Mouse (Mus musculus): ENCODE results near the gene Gm6525. TPM values are rescaled to one million over a fixed set of nuclear protein-coding genes. Genes with fewer than 3 reads are reported as not detected.

Gene Gm6525
- polyA plus RNA-seq (2012; rRNA removed) = 0.40 and 0.43 TPM in 2 replicates

DNA sequence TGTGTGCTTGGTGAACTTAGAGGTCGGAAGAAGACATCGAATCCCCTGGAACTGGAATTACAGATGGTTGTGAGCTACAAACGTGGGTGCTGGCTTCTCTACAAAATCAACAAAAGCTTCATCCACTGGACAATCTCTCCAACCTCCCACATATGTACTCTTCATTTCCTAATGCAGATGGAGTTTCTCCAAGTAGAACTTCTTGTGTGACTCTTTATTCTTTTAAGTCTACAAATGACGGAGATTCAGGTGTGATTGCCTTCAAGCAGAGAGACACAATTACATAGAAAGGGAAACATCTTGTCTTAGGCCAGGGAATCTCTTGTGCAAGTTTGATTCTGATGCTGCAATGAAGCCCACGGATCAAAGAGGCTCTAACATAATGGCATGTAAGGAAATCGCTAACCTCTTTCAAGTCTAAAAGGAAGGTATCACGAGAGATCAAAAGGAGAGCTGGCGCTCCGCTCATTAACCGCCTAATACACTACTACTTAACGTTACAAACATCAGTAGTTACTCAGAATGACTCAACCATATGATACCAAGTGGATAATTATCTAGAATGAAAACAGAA lies at the start of gene Gm6525:
Gene Gm6525 (plus strand): TSS at position 524 of the 574 bp plus-strand sequence.
- Histone ChIP-seq H3K27ac (ENCODE audit: control insufficient read depth, insufficient read depth, low read depth, low read length) (no peak within 1 kb of the TSS), H3K36me3 (ENCODE audit: control insufficient read depth, insufficient read depth, low read length) (no peaks in the 10 kb centered on the region), H3K27me3 (ENCODE audit: control insufficient read depth, insufficient read depth, low read length) (no peaks in the 10 kb centered on the region), H3K4me1 (ENCODE audit: control insufficient read depth, insufficient read depth, low read length) (no peaks in the 10 kb centered on the region), H3K4me3 (ENCODE audit: control insufficient read depth, low read depth, low read length) (no peak within 1 kb of the TSS)
- TF ChIP-seq CTCF (IDR thresholded peaks at IDR 0.05; ENCODE audit: control insufficient read depth, insufficient read depth, insufficient replicate concordance, low read depth, low read length) (no peak), POLR2A (IDR thresholded peaks at IDR 0.05; ENCODE audit: control insufficient read depth, low read depth, low read length) (no peak)

GRCm38 (mm10) chr3:84125704-84126289 lies 48.1 kb upstream of the Gm6525 start:
- Histone ChIP-seq H3K4me1 (ENCODE audit: control insufficient read depth, insufficient read depth, low read length) (no peaks in the 10 kb centered on the region), H3K36me3 (ENCODE audit: control insufficient read depth, insufficient read depth, low read length) (no peaks in the 10 kb centered on the region), H3K4me3 (ENCODE audit: control insufficient read depth, low read depth, low read length) (no peak overlapping the region), H3K27me3 (ENCODE audit: control insufficient read depth, insufficient read depth, low read length) (no peaks in the 10 kb centered on the region), H3K27ac (ENCODE audit: control insufficient read depth, insufficient read depth, low read depth, low read length) (no peak overlapping the region)
- no peak for TF ChIP-seq POLR2A (IDR thresholded peaks at IDR 0.05; ENCODE audit: control insufficient read depth, low read depth, low read length)
- TF ChIP-seq CTCF (IDR thresholded peaks at IDR 0.05; ENCODE audit: control insufficient read depth, insufficient read depth, insufficient replicate concordance, low read depth, low read length) = no peak

DNA sequence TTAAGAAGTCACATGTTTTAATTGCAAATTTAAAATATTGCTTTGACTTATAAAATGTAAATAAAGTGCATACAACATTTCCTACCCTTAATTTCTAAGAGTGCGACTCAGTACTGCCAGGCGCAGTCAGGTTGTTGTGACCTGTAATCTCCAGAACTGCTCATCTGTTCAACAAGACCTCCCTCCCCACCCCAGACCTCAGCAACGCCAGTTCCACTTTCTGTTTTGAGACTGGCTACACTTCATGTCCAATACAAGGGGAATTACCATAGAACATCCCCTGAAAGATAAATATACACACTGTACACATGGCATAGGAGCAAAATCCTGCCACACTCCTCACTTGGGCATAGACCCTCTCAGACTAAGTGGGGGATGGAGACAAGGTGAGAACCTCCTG lies 47.2 kb upstream of the Gm6525 start:
- no peaks in the 10 kb centered on the region for H3K4me1 ChIP-seq (ENCODE audit: control insufficient read depth, insufficient read depth, low read length)
- no peaks in the 10 kb centered on the region for H3K27me3 ChIP-seq (ENCODE audit: control insufficient read depth, insufficient read depth, low read length)
- H3K4me3 ChIP-seq (ENCODE audit: control insufficient read depth, low read depth, low read length) = no peak overlapping the region
- no peak overlapping the region for H3K27ac ChIP-seq (ENCODE audit: control insufficient read depth, insufficient read depth, low read depth, low read length)
- no peaks in the 10 kb centered on the region for H3K36me3 ChIP-seq (ENCODE audit: control insufficient read depth, insufficient read depth, low read length)
- TF ChIP-seq CTCF (IDR thresholded peaks at IDR 0.05; ENCODE audit: control insufficient read depth, insufficient read depth, insufficient replicate concordance, low read depth, low read length) (no peak), POLR2A (IDR thresholded peaks at IDR 0.05; ENCODE audit: control insufficient read depth, low read depth, low read length) (no peak)

GRCm38 (mm10) chr3:84127431-84127830 lies 46.5 kb upstream of the Gm6525 start:
- no peak overlapping the region for H3K4me3 ChIP-seq (ENCODE audit: control insufficient read depth, low read depth, low read length)
- TF ChIP-seq POLR2A (IDR thresholded peaks at IDR 0.05; ENCODE audit: control insufficient read depth, low read depth, low read length) = no peak
- no peak for TF ChIP-seq CTCF (IDR thresholded peaks at IDR 0.05; ENCODE audit: control insufficient read depth, insufficient read depth, insufficient replicate concordance, low read depth, low read length)
- no peaks in the 10 kb centered on the region for H3K36me3 ChIP-seq (ENCODE audit: control insufficient read depth, insufficient read depth, low read length)
- no peaks in the 10 kb centered on the region for H3K4me1 ChIP-seq (ENCODE audit: control insufficient read depth, insufficient read depth, low read length)
- H3K27me3 ChIP-seq (ENCODE audit: control insufficient read depth, insufficient read depth, low read length) = no peaks in the 10 kb centered on the region
- H3K27ac ChIP-seq (ENCODE audit: control insufficient read depth, insufficient read depth, low read depth, low read length) = no peak overlapping the region

DNA sequence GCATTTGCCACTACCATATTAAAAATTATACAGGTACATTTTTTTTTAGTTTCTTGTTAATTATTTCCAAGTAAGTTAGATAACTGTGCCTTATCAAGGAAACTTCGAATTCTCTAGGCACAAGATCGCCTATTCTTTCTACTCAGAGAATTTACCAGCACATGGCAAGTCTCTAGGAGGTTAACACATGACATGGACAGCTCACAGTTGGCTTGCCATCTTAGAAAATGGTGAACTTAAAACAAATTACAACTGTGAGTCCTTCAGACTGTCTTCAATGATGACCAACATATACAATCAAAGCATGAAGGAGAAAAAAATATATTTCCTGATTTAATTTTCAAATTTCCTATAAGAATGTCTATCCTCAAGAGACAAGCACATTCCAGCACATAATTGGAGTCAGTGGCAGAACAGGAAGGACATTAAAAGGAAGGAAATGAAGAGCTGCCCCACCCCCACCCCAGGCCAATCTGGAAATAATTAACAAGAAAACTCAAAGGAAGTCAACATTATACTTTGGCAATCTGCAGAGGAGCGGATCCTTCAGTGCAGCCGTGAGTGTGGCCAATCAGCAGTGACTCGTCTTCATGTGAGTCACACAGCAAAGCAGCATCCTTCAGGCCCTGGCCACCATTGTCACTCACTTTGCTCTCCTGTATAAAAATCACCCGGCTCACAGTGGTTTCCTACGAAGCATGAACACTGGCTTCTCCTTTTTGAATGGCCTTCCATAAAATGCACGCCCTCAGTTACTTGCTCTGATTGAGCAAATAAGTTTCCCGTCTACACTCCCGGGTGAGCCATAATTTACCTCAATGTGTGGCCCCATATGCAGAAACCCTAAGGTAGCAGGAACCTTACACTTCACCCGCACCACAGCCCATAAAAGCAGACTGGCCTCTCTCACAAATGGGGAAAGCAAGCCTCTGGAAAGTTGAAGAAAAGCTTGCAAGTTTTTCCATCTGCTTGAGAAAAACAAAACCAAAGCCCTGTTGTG lies 44.7 kb upstream of the Gm6525 start:
- Histone ChIP-seq H3K4me3 (ENCODE audit: control insufficient read depth, low read depth, low read length) (no peak overlapping the region), H3K36me3 (ENCODE audit: control insufficient read depth, insufficient read depth, low read length) (no peaks in the 10 kb centered on the region), H3K27ac (ENCODE audit: control insufficient read depth, insufficient read depth, low read depth, low read length) (no peak overlapping the region), H3K4me1 (ENCODE audit: control insufficient read depth, insufficient read depth, low read length) (no peaks in the 10 kb centered on the region), H3K27me3 (ENCODE audit: control insufficient read depth, insufficient read depth, low read length) (no peaks in the 10 kb centered on the region)
- TF ChIP-seq POLR2A (IDR thresholded peaks at IDR 0.05; ENCODE audit: control insufficient read depth, low read depth, low read length) (no peak), CTCF (IDR thresholded peaks at IDR 0.05; ENCODE audit: control insufficient read depth, insufficient read depth, insufficient replicate concordance, low read depth, low read length) (no peak)

DNA sequence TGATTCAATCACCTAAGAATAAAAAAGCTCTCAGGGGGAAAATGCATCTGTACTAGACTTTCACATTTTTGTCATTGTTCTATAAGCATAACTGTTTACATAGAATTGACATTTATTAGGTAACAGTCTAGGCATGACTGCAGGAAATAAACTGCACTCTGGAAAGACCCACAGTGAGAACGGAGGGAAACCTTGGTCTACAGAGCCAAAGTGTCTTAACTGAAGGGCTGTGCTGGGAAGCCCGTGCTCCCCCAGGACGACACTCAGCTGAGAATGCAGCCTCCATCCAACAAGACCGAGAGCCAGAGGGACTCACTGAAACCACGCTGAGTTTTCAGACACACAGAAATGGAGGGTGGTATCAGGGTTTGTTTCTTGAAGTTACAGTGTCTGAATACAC lies 43.1 kb upstream of the Gm6525 start:
- Histone ChIP-seq H3K27me3 (ENCODE audit: control insufficient read depth, insufficient read depth, low read length) (no peaks in the 10 kb centered on the region), H3K4me3 (ENCODE audit: control insufficient read depth, low read depth, low read length) (no peak overlapping the region), H3K36me3 (ENCODE audit: control insufficient read depth, insufficient read depth, low read length) (no peaks in the 10 kb centered on the region), H3K27ac (ENCODE audit: control insufficient read depth, insufficient read depth, low read depth, low read length) (no peak overlapping the region), H3K4me1 (ENCODE audit: control insufficient read depth, insufficient read depth, low read length) (peaks cover 4% of the 10 kb centered on the region; the same call in 1 of the 2 replicates)
- TF ChIP-seq CTCF (IDR thresholded peaks at IDR 0.05; ENCODE audit: control insufficient read depth, insufficient read depth, insufficient replicate concordance, low read depth, low read length) (no peak), POLR2A (IDR thresholded peaks at IDR 0.05; ENCODE audit: control insufficient read depth, low read depth, low read length) (no peak)

- TF ChIP-seq CTCF (IDR thresholded peaks at IDR 0.05; ENCODE audit: control insufficient read depth, insufficient read depth, insufficient replicate concordance, low read depth, low read length) (no peak), POLR2A (IDR thresholded peaks at IDR 0.05; ENCODE audit: control insufficient read depth, low read depth, low read length) (no peak)
- H3K4me1 ChIP-seq (ENCODE audit: control insufficient read depth, insufficient read depth, low read length) = peaks cover 4% of the 10 kb centered on the region; the same call in 1 of the 2 replicates
- H3K27ac ChIP-seq (ENCODE audit: control insufficient read depth, insufficient read depth, low read depth, low read length) = no peak overlapping the region
Measured at GRCm38 (mm10) chr3:84131369-84131768, 42.5 kb upstream of the Gm6525 start.

More at GRCm38 (mm10) chr3:84131369-84131768, 42.5 kb upstream of the Gm6525 start:
- H3K36me3 ChIP-seq (ENCODE audit: control insufficient read depth, insufficient read depth, low read length) = no peaks in the 10 kb centered on the region
- H3K4me3 ChIP-seq (ENCODE audit: control insufficient read depth, low read depth, low read length) = no peak overlapping the region
- no peaks in the 10 kb centered on the region for H3K27me3 ChIP-seq (ENCODE audit: control insufficient read depth, insufficient read depth, low read length)
